Mouse (Mus musculus) intestine, postnatal 0 days (tissue): ENCODE data around the gene Acap1. TPM values are rescaled to one million over a fixed set of nuclear protein-coding genes. Genes with fewer than 3 reads are reported as not detected.

Experiments
- ATAC-seq: fragments of 200-750 bp; cut with Nextera tagmentation; 2 replicates; pipeline ENCODE4 v1.8.0; 2017; ENCODE audit warnings: mild to moderate bottlenecking, moderate TSS enrichment, moderate library complexity
- H3K27ac ChIP-seq: fragments of 300-500 bp; sonication (generic); 2 replicates; pipeline ENCODE4 v1.5.1; 2014; ENCODE audit warnings: mild to moderate bottlenecking, low read depth, low read length, moderate library complexity
- H3K27me3 ChIP-seq: fragments of 300-500 bp; sonication (generic); replicated peaks from 2 replicates; pipeline ENCODE4 v1.6.1; 2014; ENCODE audit warnings: low read length, mixed read lengths; ENCODE audit not compliant: control insufficient read depth, insufficient read depth
- H3K36me3 ChIP-seq: fragments of 300-500 bp; sonication (generic); 2 replicates; pipeline ENCODE4 v1.6.1; 2014; ENCODE audit warnings: mild to moderate bottlenecking, moderate library complexity; ENCODE audit not compliant: control insufficient read depth, insufficient read depth
- H3K4me1 ChIP-seq: fragments of 300-500 bp; sonication (generic); replicated peaks from 2 replicates; pipeline ENCODE4 v1.6.1; 2014; ENCODE audit warnings: antibody characterized with exemption, low read length, mixed read lengths; ENCODE audit not compliant: control insufficient read depth, insufficient read depth
- H3K4me2 ChIP-seq: fragments of 300-500 bp; sonication (generic); replicated peaks from 2 replicates; pipeline ENCODE4 v1.6.1; 2014; ENCODE audit warnings: low read depth, mild to moderate bottlenecking, moderate library complexity
- H3K4me3 ChIP-seq: fragments of 300-500 bp; sonication (generic); 2 replicates; pipeline ENCODE4 v1.5.1; 2014; ENCODE audit warnings: low read depth, low read length
- H3K9ac ChIP-seq: fragments of 300-500 bp; sonication (generic); 2 replicates; pipeline ENCODE4 v1.6.1; 2014; ENCODE audit warnings: mild to moderate bottlenecking, low read depth, low read length
- H3K9me3 ChIP-seq: fragments of 300-500 bp; sonication (generic); 2 replicates; pipeline ENCODE4 v1.6.1; 2016; ENCODE audit warnings: mixed run types; ENCODE audit not compliant: control insufficient read depth
- CTCF ChIP-seq: sonication (generic); IDR thresholded peaks from 2 replicates; pipeline ENCODE4 v1.5.1; 2016; ENCODE audit warnings: low read depth, mild to moderate bottlenecking, control low read depth, antibody characterized with exemption, moderate library complexity
- WGBS: fragments of 180-500 bp; shearing (Covaris S2); extraction: QIAGEN DNeasy Blood & Tissue Kit; methylation state at CpG from one replicate; pipeline ENCODE4 v1.1.7; 2014; 5-methylcytosine and 5-hydroxymethylcytosine counted together
- polyA plus RNA-seq: library from polyadenylated mRNA; unstranded; fragments of >200 nt; fragmentation: Nextera tagmentation; extraction: Ambion mirVana; gene quantifications from 2 replicates; pipeline ENCODE4 v1.2.1, GENCODE M21; 2015

The Acap1 gene
- polyA plus RNA-seq, 1 experiment from 2014 or later: 1.1 TPM

DNA sequence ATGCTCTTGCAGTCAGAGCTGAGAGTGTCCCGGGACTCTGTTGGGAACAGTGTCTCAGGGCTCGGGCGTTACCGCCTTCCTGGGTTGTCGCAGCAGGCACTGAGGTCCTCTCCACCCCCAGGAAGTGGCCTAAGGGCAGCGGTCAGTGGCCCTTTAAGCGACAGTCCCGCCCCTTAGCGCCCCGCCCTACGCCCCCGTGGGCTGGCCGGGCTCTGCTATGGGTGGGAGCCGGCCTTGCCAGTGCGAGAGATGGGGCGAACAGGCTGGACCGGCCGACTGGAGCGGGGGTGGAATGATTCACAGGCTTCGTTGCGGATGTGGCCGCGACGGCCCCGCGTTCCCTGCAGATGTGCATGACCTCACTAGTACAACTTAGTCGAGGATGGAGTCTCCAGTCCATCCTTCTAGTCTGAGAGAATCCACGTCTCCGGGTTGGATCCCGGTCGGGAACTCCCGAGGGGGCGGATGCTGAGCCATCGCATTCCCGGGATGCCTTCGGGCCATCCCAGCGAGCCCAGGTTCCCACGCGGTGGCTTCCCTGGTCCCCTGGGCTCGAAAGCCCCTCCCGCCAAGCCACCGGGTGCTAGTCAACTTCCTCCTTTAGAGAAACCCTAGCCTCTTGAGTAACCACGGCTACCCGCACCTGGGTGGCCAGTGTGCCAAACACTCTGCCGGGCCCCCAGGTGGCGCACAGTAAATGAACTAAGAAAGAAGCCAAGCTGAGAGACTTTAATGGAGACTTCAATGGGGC, 14.3 kb downstream of the Acap1 start, which contains the start of gene Kctd11:
Kctd11 (minus strand) TSS at position 554 of the 751 bp plus-strand sequence.
- no peaks in the 10 kb centered on the region for H3K27me3 ChIP-seq

GRCm38 (mm10) chr11:69880506-69880852, 14.9 kb downstream of the Acap1 start:
- under 1% methylated on average over 18 of the region's 18 CpGs for WGBS

More for the DNA sequence above, 14.3 kb downstream of the Acap1 start, which contains the start of gene Kctd11:
- H3K4me1 ChIP-seq: peaks cover 5% of the 10 kb centered on the region; the same call in 1 of the 2 replicates
- peak within 1 kb of the TSS; percentile 62 for H3K4me3 ChIP-seq
- H3K9ac ChIP-seq: peak within 1 kb of the TSS; percentile 51
- peak; percentile 63 for TF ChIP-seq CTCF
- ATAC-seq: peak; percentile 69
- H3K27ac ChIP-seq: peak within 1 kb of the TSS; percentile 76
- H3K36me3 ChIP-seq: no peaks in the 10 kb centered on the region
- peak within 1 kb of the TSS; percentile 87 for H3K4me2 ChIP-seq
- WGBS: under 1% methylated on average over 46 of the region's 46 CpGs
- no peaks in the 10 kb centered on the region for H3K9me3 ChIP-seq

GRCm38 (mm10) chr11:69879711-69880110, 15.6 kb downstream of the Acap1 start:
- H3K9me3 ChIP-seq: no peaks in the 10 kb centered on the region
- H3K4me3 ChIP-seq: peak overlapping the region; percentile 62
- H3K4me1 ChIP-seq: peaks cover 5% of the 10 kb centered on the region; the same call in 1 of the 2 replicates
- H3K4me2 ChIP-seq: peak overlapping the region; percentile 87
- no peaks in the 10 kb centered on the region for H3K36me3 ChIP-seq
- no peaks in the 10 kb centered on the region for H3K27me3 ChIP-seq
- H3K27ac ChIP-seq: no peak overlapping the region
- no peak for TF ChIP-seq CTCF
- no peak for ATAC-seq
- 46% methylated on average over 15 of the region's 15 CpGs for WGBS
- H3K9ac ChIP-seq: peak overlapping the region; percentile 51

More at GRCm38 (mm10) chr11:69880506-69880852, 14.9 kb downstream of the Acap1 start:
- no peaks in the 10 kb centered on the region for H3K36me3 ChIP-seq
- H3K4me2 ChIP-seq: peak overlapping the region; percentile 87
- ATAC-seq: peak; percentile 54
- H3K4me1 ChIP-seq: peaks cover 5% of the 10 kb centered on the region; the same call in 1 of the 2 replicates
- peak; percentile 89 for TF ChIP-seq CTCF
- H3K9me3 ChIP-seq: no peaks in the 10 kb centered on the region
- peak overlapping the region; percentile 62 for H3K4me3 ChIP-seq
- peak overlapping the region; percentile 76 for H3K27ac ChIP-seq
- H3K9ac ChIP-seq: peak overlapping the region; percentile 51
- H3K27me3 ChIP-seq: no peaks in the 10 kb centered on the region

GRCm38 (mm10) chr11:69878952-69879351, 16.4 kb downstream of the Acap1 start:
- TF ChIP-seq CTCF: no peak
- H3K27me3 ChIP-seq: no peaks in the 10 kb centered on the region
- WGBS: 80% methylated on average over 6 of the region's 6 CpGs
- peak overlapping the region; percentile 87 for H3K4me2 ChIP-seq
- no peak for ATAC-seq
- no peak overlapping the region for H3K4me3 ChIP-seq
- H3K27ac ChIP-seq: no peak overlapping the region
- H3K9ac ChIP-seq: no peak overlapping the region
- no peaks in the 10 kb centered on the region for H3K9me3 ChIP-seq
- H3K36me3 ChIP-seq: no peaks in the 10 kb centered on the region
- H3K4me1 ChIP-seq: peaks cover 5% of the 10 kb centered on the region; the same call in 1 of the 2 replicates

DNA sequence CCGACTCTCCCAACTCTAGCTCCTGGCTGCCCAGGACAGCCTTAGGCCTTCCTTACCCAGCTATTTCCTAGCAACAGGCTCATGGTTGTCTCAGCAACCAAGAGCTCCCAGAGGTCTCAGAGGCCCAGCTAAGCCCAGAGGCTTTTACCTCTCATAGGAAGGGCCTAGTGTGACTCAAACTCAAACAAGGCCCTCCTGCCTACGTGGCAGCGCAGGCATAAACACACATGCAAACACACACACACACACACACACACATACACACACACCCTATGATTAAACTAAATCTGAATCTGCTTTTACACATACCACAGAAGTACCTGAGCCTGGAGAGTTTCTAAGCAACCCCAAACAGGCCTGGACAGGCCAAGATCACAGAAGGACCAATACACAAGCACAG, 16.9 kb downstream of the Acap1 start:
- H3K36me3 ChIP-seq: no peaks in the 10 kb centered on the region
- no peak for TF ChIP-seq CTCF
- no peak overlapping the region for H3K27ac ChIP-seq
- WGBS: 81% methylated on average over 3 of the region's 3 CpGs
- H3K4me1 ChIP-seq: peaks cover 5% of the 10 kb centered on the region; the same call in 1 of the 2 replicates
- no peak for ATAC-seq
- no peak overlapping the region for H3K4me3 ChIP-seq
- no peaks in the 10 kb centered on the region for H3K9me3 ChIP-seq
- H3K4me2 ChIP-seq: no peak overlapping the region
- H3K9ac ChIP-seq: no peak overlapping the region
- no peaks in the 10 kb centered on the region for H3K27me3 ChIP-seq

DNA sequence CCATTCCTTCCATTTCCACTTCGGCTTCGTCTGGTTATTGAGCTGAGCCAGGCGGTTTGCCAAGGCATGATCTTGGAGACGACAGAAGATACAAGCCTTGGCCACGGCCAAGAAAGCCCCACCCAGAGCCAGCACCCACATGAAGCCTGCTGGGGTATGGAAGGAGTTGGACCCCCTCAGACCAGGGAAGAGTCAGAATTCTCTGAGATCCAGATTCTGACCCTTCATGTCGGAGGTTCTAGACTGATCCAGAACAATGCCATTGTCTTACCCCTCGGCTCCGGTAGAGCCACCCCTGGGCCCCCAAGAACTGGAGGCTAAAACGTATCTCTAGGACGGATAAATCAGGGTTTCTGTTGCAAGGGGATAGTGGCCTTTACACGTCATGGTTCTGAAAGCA, 17.5 kb downstream of the Acap1 start, which contains the start of gene Tmem95:
Tmem95 (minus strand) TSS at position 141 of the 400 bp plus-strand sequence.
- ATAC-seq: no peak
- H3K4me2 ChIP-seq: peak within 1 kb of the TSS; percentile 87
- H3K4me1 ChIP-seq: peaks cover 5% of the 10 kb centered on the region; the same call in 1 of the 2 replicates
- no peaks in the 10 kb centered on the region for H3K36me3 ChIP-seq
- H3K9ac ChIP-seq: no peak within 1 kb of the TSS; the same call in 1 of the 2 replicates
- H3K27ac ChIP-seq: no peak within 1 kb of the TSS; the same call in 1 of the 2 replicates
- no peaks in the 10 kb centered on the region for H3K27me3 ChIP-seq
- TF ChIP-seq CTCF: no peak
- WGBS: 91% methylated on average over 11 of the region's 11 CpGs
- H3K9me3 ChIP-seq: no peaks in the 10 kb centered on the region
- H3K4me3 ChIP-seq: no peak within 1 kb of the TSS
